22 mouse cellular contexts compared by ENCODE assay signal in genomic region chr9:110148598-110148997, GRCm38 (mm10). TPM values are rescaled to one million over a fixed set of nuclear protein-coding genes. Genes with fewer than 3 reads are reported as not detected.
DNase-seq lines count a peak whose midpoint lies in the region; ATAC-seq lines count a peak whose summit lies in the region.
"Had no signal": no experiment of that assay in that cellular context is flagged by ENCODE, and none has a peak within 500 bp of the region (broad histone marks: within the 10 kb centered on the region; RNA-seq: fewer than 3 reads in every experiment).

No protein-coding gene starts in this region.

- peaks cover 77% of the 10 kb centered on the region for H3K36me3 ChIP-seq in heart, embryonic 12.5 days
- H3K36me3 ChIP-seq in megakaryocyte, embryonic 14.5 days (replicated peaks; ENCODE audit: low read length): peaks cover 63% of the 10 kb centered on the region
- peaks cover 11% of the 10 kb centered on the region for H3K36me3 ChIP-seq in liver, embryonic 16.5 days (ENCODE audit: control insufficient read depth, insufficient read depth)

- no peaks in the 10 kb centered on the region for H3K4me1 ChIP-seq in heart, embryonic 12.5 days (replicated peaks)
- H3K4me1 ChIP-seq in megakaryocyte, embryonic 14.5 days: peaks cover 46% of the 10 kb centered on the region
- H3K4me1 ChIP-seq in liver, embryonic 16.5 days (ENCODE audit: control insufficient read depth, low read depth, low read length): peaks cover 6% of the 10 kb centered on the region
- H3K4me1 ChIP-seq: embryonic facial prominence, embryonic 10.5 days; forebrain, embryonic 10.5 days; hindbrain, embryonic 12.5 days had no signal

- peak; percentile 42; the same call in 1 of the 2 replicates for ATAC-seq in heart, embryonic 12.5 days (ENCODE audit: insufficient number of reproducible peaks, low FRiP score)
- ATAC-seq in megakaryocyte, adult 5-6 weeks (ENCODE audit: poor library complexity, severe bottlenecking): no peak
- ATAC-seq in liver, embryonic 16.5 days (ENCODE audit: low read depth): peak; percentile 45; the same call in 1 of the 2 replicates
- ATAC-seq: forebrain, embryonic 14.5 days; hindbrain, embryonic 16.5 days had no signal

- intact Hi-C loops in heart, postnatal 14 days (cut with DNase I): no loop called here
- intact Hi-C loops in left cerebral cortex, postnatal 14 days (cut with DNase I): no loop called here

- no peak overlapping the region for H3K4me2 ChIP-seq in heart, embryonic 12.5 days
- no peak overlapping the region for H3K4me2 ChIP-seq in liver, embryonic 16.5 days (ENCODE audit: low read depth, low read length)
- H3K4me2 ChIP-seq: heart, embryonic 11.5 days; hindbrain, embryonic 12.5 days had no signal

- H3K27me3 ChIP-seq in heart, embryonic 12.5 days (replicated peaks): no peaks in the 10 kb centered on the region
- no peaks in the 10 kb centered on the region for H3K27me3 ChIP-seq in megakaryocyte, embryonic 14.5 days (replicated peaks)
- no peaks in the 10 kb centered on the region for H3K27me3 ChIP-seq in liver, embryonic 16.5 days (ENCODE audit: control insufficient read depth, insufficient read depth, low read depth, low read length)
- H3K27me3 ChIP-seq: CH12.LX; hindbrain, embryonic 12.5 days had no signal

- 44% methylated on average over 2 of the region's 2 CpGs for WGBS in heart, embryonic 12.5 days
- WGBS in liver, embryonic 16.5 days (ENCODE audit: insufficient replicate concordance): 22% methylated on average over 2 of the region's 2 CpGs

- no peak for DNase-seq in heart, postnatal 14 days
- no peak for DNase-seq in spleen, postnatal 36 days (ENCODE audit: low spot score in 2 of 2)
- DNase-seq in left cerebral cortex, postnatal 14 days (ENCODE audit: low spot score in 2 of 2): no peak
- DNase-seq: adrenal gland, adult 2 months; adrenal gland, postnatal 25 days; cerebellum, adult 2 months; cerebellum, postnatal 10 days; gastrocnemius, postnatal 36 days; heart, adult 18-20 months; heart, postnatal 36 days had no signal

- H3K9ac ChIP-seq in heart, embryonic 12.5 days: no peak overlapping the region
- no peak overlapping the region for H3K9ac ChIP-seq in liver, embryonic 16.5 days (ENCODE audit: low read depth, low read length)
- H3K9ac ChIP-seq: hindbrain, embryonic 12.5 days had no signal

- no peak overlapping the region for H3K4me3 ChIP-seq in heart, embryonic 12.5 days
- peak overlapping the region; percentile 59 for H3K4me3 ChIP-seq in megakaryocyte, embryonic 14.5 days (replicated peaks)
- H3K4me3 ChIP-seq in liver, embryonic 16.5 days (ENCODE audit: low read depth, low read length): no peak overlapping the region
- H3K4me3 ChIP-seq: embryonic facial prominence, embryonic 10.5 days; erythroblast, embryonic 14.5 days; forebrain, embryonic 10.5 days; hindbrain, embryonic 12.5 days had no signal

- no peaks in the 10 kb centered on the region for H3K9me3 ChIP-seq in heart, embryonic 12.5 days (replicated peaks)
- no peaks in the 10 kb centered on the region for H3K9me3 ChIP-seq in megakaryocyte, embryonic 14.5 days
- no peaks in the 10 kb centered on the region for H3K9me3 ChIP-seq in liver, embryonic 16.5 days (replicated peaks; ENCODE audit: control insufficient read depth, low read length)
- H3K9me3 ChIP-seq: embryonic facial prominence, embryonic 10.5 days; forebrain, embryonic 10.5 days; hindbrain, embryonic 12.5 days had no signal

- no peak overlapping the region for H3K27ac ChIP-seq in heart, embryonic 12.5 days (ENCODE audit: poor library complexity, severe bottlenecking)
- no peak overlapping the region for H3K27ac ChIP-seq in liver, embryonic 16.5 days (ENCODE audit: low read length)
- H3K27ac ChIP-seq: embryonic facial prominence, embryonic 10.5 days; forebrain, embryonic 10.5 days; hindbrain, embryonic 12.5 days had no signal

RNA-seq across cellular contexts. Expression of gene Dhx30, which starts 31.0 kb away (rescaled TPM):
- polyA plus RNA-seq in heart, embryonic 12.5 days (2016; fragmentation: Nextera tagmentation; extraction: Ambion mirVana): 114 and 120 TPM in 2 replicates
- 10 to 100 TPM; 56.8 to 71.3 TPM for total RNA-seq in heart, postnatal 14 days (2021)
- polyA plus RNA-seq in megakaryocyte, embryonic 14.5 days (2012; ENCODE audit: insufficient read depth, low replicate concordance): 8.9 and 15.5 TPM in 2 replicates
- 29.6 and 29.8 TPM in 2 replicates for total RNA-seq in megakaryocyte, adult 5-6 weeks (2015)
- total RNA-seq in megakaryocyte, adult 5-6 weeks (2017): 25.4 and 27.1 TPM in 2 replicates
- polyA plus RNA-seq in liver, embryonic 16.5 days (2015; fragmentation: Nextera tagmentation; extraction: Ambion mirVana): 31.2 and 32.3 TPM in 2 replicates
- total RNA-seq in left cerebral cortex, postnatal 14 days (2021): 100 to 1,000 TPM; 153 to 158 TPM

RNA-seq across cellular contexts. Expression of gene Smarcc1, which starts 31.1 kb away (rescaled TPM):
- 111 and 118 TPM in 2 replicates for polyA plus RNA-seq in heart, embryonic 12.5 days (2016; fragmentation: Nextera tagmentation; extraction: Ambion mirVana)
- 10 to 100 TPM; 27.7 to 30.6 TPM for total RNA-seq in heart, postnatal 14 days (2021)
- polyA plus RNA-seq in megakaryocyte, embryonic 14.5 days (2012; ENCODE audit: insufficient read depth, low replicate concordance): 25.1 and 89.2 TPM in 2 replicates
- 52.4 and 55.5 TPM in 2 replicates for total RNA-seq in megakaryocyte, adult 5-6 weeks (2015)
- 27.4 and 45.0 TPM in 2 replicates for total RNA-seq in megakaryocyte, adult 5-6 weeks (2017)
- polyA plus RNA-seq in liver, embryonic 16.5 days (2015; fragmentation: Nextera tagmentation; extraction: Ambion mirVana): 24.1 and 25.7 TPM in 2 replicates
- 10 to 100 TPM; 67.8 to 68.7 TPM for total RNA-seq in left cerebral cortex, postnatal 14 days (2021)
